Mouse (Mus musculus): ENCODE measurements around the gene Slit3.

GRCm38 (mm10) chr11:35307992-35308391 is 187.0 kb downstream of the Slit3 start:
- TF ChIP-seq MAX (IDR thresholded peaks at IDR 0.05; ENCODE audit: low read length) (no peak), EP300 (IDR thresholded peaks at IDR 0.05; ENCODE audit: low read length) (no peak)
